Mouse (Mus musculus): Measurements from ENCODE around the gene Lpin2.

Lpin2 gene

DNA sequence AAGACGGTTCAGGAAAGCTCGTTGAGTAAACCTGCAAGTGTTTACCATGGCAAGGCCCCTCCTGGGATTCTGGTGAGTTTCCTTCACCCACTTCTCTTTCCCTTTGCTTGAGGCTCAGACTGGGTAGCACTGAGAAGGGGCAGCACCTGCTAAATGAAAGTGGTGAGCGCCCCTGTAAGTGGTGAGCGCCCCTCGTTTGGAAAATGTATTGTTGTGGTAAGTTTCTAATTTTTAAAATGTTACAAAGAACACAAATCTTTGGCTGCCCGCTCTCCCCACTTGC, 22.4 kb downstream of the Lpin2 start:
- DNase-seq = no peak

DNA sequence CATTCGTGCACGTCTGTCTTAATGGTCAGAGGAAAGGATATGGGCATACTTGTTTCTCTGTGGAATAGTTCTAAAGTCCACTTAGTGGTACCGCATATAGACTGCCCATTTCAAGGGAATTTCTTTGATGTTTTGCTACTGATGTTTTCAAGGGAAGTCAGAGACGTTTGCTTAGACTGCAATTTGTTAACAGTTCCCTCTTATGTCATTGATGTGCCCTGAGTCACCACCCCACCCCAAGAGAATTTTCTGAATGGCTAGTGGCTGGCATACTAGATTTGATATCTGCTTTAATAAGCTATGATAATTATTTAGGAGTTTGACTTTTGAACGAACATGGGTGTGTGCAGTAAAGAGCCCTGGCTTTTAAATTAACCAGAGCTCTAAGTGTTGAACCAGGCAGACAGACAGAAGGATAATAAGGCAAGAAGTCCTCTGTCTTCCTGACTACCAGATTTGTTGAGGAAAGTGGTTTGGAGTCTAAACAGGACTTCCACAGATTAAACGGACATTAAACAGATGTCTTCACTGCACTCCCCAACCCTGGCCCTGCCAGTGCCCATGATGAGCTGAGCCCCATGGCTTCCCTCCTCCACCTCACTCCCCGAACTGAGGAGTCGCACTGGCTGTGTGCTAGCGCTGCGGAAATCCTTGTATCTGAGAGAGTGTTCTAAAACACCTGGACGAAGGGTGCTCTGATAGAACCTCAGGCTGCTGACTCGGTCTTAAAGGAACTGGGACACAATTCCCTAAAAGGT, 24.0 kb downstream of the Lpin2 start:
- DNase-seq = no peak

DNA sequence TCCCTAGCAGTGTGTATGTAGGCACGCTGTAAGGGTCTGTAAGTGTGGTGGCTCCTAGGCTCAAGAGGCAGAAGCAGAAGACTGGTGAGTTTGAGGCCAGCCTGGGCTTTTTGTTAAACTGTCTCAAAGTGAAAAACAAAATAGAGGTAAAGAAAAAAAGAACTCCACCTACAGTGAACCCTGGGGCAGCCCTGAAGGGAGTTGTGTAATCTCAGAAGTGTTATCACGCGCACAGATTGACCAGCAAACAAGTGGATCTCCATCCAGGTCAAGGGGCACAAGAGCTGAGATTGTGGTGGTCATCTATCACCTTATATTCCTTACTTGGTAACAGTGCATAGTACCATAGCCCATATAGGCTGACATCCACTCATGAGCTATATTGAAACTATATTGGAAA, 24.9 kb downstream of the Lpin2 start:
- DNase-seq = no peak

DNA sequence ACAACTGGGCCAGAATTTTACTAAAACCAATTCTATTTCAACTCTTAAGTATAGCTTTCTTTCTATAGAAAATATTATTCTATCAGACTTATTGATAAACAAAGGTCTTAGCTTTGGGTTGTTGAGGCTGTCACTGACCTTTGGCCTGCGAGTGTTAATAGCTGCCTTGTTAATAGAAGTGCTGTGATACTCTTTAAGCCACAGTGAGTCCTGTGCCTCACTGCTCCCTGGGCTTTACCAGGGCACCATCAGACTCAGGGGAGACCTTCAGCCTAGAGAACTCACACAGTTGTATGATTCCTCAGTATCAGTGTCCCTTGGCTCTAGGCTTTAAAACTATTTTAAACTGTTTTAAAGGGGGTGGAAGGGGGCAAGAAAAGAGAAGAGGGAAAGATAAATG, 26.0 kb downstream of the Lpin2 start:
- DNase-seq = no peak

DNA sequence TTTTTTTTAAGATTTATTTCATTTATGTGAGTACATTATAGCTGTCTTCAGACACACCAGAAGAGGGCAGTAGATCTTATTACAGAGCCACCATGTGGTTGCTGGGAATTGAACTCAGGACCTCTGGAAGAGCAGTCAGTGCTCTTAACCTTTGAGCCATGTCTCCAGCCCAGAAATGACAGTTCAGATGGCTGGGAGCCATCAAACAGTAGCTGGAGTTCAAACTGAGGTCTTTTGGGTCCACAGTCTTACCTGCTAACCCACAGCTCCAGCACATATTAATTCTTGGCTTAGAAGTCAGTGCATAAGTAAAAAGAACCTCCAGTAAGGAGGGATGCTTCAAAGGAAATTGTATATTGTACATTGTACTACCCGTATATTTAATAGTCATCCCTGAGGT, 26.6 kb downstream of the Lpin2 start:
- DNase-seq = no peak

DNA sequence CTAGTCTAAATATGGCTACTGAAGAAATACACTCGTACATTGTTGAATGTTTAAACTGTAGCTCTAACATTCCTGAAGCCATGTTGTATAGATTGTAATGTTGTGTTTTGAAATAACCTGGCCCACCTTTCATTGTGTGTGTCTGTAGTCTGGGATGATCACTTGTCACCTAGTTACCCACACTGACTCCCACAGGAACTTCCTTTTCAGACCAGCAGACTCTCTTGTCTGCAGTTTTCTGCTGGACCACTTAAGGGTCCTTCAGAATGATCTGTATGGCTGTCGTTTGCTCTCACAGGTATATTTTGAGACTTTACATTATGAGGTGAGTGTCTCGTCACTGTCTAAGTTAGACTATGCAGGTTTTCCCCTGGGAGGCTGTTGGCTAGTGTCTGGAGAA, 27.6 kb downstream of the Lpin2 start:
- no peak for DNase-seq

DNA sequence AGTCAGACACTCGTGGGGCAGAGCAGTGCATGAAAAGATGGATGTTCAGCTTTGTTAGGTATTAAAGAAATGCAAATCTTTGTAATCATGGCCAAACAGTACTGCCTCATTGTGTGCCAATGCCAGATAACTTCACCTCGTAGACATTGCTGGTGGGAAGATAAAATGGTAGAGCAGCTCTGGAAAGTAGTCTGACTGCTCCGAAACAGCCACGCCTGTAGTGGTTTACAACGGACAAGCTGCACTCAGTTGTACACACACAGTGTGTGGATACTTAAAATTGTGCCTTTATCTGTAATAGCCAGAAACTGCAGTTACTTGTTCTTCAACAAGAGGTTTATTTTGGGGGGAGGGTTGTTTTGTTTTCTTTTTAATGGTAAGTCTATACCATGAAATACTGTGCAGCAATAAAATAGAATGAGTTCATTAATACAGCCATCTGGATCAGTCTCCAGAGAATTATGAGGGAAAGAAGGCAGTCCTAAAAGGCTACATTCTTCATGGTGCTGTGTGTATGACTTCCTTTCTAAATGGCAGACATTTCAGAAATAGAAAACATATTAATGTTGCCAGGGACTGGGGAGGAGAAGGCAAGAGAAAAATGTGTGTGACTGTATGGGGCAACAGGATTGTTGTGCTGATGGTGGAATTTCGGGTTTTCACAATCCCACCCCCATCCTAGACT, 29.7 kb downstream of the Lpin2 start:
- no peak for DNase-seq

DNA sequence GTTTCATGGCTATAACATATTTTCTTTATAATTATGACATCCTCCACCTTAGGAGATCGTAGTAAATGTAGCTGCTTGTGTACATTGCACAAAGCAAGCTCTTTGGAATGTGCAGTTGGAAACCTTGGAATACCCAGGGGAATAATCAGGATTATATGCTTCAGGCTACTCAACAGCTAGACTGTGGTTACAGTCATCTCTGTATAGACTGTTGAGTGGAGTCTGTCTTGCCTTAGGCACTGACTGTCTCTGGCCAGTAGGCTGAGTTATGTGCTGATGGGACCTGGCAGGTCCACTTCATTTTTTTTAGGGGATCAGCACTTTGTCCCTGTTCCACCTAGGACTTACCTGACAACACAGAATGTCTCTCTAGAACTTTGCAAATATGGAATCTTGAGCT, 31.3 kb downstream of the Lpin2 start:
- DNase-seq = no peak

DNA sequence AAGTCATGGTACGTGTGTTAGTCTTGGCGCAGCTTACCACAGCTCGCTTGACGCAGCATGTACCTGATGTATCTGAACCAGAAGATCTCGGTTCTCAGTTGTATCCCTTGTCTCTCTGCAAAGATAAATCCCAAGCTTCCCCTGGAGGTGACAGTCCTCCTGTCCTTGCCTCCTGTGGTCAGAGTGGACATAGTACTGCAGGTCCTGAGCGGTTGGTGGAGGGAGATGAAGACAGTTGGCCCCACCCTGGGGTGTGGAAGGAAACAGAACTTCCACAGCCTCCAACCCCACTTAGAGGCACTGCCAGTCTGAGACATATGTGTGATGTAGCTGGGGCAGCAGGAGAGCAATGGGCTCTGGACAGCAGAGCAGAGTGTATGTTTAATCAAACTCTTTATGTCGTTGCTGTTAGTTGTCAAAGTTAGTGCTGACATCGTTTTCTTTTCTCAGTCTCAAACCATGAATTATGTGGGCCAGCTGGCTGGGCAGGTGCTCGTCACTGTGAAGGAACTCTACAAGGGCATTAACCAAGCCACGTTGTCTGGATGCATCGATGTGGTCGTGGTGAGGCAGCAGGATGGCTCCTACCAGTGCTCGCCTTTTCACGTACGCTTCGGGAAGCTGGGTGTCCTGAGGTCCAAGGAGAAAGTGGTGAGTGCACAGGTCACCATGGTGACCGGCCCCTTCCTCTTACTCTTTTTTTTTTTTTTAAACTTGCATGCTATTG, 32.3 kb downstream of the Lpin2 start:
- DNase-seq = no peak

DNA sequence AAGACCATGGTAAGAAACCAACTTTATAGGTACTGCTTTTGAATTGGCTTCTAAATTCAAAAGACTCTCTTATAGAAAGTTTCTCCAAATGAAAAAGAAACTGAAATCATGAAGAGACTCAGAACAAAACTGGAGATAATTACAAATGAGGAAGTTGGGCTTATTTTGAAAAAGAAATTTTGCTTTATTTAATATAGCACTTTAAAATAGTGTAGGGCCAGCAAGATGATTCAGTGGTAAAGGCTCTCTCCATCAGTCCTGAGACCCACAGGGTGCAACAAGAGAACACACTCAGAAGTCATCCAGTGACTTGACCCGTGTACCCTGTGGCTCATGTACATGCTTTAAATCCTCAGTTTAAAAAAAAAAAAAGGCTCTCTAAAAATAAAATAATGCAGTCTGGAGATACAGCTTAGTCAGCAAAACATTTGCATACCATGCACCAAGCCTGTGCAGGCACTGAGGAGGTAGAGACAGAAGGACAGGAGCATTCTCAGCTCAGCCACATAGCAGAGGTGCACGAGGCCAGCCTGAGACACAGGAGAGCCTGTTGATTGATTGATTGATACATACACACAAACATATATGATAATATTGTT, 33.0 kb downstream of the Lpin2 start:
- DNase-seq = no peak

DNA sequence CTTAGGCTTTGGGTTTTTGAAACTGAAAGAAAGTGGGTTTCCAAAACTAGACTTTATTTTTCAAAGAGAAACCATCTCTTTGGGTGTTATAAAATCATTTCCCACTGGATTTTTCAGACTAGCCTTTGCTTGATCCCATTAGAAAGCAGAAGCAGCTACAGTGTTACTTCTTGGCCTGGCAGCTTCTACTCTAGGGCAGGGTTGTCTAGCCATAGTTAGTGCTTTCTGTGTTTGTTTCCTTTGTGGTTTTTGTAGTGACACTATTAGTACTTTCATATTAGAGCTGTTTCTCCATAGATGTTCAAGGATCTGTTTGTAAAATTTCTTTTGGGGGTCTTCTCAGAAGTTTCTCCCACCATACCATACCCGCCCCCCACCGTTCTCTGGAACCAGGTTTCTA, 33.9 kb downstream of the Lpin2 start:
- no peak for DNase-seq

DNA sequence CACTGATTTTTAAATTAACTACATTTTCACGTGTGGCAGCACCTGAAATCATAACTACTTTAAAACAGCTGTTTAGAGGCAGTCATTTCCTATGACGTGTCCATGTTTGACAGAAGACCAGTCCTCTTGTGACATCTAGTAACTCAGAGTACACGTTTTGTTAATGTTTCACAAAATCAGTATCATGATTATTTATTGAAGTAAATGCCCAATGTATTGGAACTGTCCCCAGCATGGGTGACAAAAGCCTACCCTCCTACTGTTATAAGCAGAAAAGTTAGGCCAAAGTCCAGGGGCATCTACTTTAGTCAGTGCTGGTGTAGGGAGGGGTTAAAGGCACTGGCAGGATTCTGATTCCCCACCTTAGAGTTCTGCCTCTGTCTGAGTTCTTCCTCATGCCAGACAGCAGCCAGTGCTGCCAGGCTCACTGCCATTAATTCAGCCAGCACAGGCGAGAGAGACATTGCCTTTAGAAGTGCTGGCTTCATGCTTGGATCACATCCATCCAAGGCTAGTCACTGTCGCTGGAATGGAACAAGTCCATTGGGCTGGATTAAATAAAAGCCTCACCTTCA, 34.8 kb downstream of the Lpin2 start:
- DNase-seq = no peak

DNA sequence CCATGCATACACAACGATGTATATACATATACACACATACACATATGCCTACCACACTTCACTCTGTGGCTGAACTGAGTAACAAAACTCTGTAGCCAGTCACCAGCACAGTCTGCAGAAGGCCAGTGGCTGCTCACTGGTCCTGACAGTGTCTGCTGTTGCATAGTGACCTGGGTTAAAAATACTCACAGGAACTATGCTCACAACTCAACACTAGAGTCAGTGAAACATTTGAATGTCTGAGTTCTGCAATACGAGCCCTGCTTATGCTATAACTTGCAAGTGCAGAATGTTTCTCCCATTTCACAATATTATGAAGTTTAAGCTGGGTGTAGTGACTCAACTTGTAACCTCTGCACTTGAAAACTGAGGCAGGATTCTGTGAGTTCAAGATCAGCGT, 39.0 kb downstream of the Lpin2 start:
- no peak for DNase-seq

DNA sequence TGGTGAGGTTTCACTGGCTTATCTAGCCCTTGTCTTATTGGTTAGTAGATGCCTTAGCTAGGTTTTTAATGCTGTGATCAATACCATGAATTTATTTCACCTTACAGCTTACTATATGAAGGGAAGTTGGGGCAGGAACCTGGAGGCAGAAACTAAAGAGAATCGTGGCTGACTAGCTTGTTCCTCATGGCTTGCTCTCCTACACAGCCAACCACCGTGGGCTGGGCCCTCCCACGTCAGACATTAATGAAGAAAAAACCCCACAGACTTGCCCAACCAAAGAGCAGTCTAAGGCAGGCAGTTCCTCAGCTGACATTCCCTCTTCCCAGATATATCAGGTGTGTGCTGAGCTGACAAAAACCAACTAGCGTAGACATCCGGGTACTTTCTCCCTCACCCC, 41.3 kb downstream of the Lpin2 start:
- no peak for DNase-seq

DNA sequence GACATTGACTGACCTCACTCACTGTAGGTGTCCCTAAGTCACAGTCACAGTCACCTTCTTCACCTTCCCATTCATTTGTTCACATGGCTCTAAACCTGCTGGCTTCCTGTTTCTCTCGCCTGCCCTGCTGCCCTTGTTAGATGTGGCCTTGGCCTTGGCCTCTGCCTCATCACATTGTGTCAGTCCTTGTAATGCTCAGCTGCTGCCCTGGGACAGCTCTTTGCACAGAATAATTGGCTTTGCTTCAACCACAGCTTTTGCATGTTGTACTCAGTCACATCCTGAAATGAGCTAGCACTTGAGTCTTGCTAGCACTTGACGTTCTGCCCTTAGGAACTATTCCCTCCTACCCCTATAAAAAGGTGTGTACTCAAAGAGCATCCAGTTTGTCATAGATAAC, 42.2 kb downstream of the Lpin2 start:
- no peak for DNase-seq

DNA sequence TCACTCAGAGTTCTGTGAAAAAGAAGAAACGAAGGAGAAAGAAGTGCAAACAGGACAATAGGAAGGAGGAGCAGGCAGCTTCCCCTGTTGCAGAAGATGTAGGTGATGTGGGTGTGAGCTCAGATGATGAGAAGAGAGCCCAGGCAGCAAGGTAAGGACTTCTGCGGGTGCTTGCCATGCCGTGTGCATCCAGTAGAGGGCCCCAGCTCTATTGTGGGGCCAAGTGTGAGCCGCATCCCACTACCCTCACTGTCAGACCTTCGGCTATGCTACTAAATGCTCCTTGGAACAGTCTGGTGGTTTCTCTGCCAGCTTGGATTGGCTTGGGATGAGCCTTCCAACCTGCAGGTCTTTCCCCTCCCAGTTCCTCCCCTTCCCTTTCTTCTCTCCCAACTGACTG, 42.7 kb downstream of the Lpin2 start:
- DNase-seq = peak; percentile 57

DNA sequence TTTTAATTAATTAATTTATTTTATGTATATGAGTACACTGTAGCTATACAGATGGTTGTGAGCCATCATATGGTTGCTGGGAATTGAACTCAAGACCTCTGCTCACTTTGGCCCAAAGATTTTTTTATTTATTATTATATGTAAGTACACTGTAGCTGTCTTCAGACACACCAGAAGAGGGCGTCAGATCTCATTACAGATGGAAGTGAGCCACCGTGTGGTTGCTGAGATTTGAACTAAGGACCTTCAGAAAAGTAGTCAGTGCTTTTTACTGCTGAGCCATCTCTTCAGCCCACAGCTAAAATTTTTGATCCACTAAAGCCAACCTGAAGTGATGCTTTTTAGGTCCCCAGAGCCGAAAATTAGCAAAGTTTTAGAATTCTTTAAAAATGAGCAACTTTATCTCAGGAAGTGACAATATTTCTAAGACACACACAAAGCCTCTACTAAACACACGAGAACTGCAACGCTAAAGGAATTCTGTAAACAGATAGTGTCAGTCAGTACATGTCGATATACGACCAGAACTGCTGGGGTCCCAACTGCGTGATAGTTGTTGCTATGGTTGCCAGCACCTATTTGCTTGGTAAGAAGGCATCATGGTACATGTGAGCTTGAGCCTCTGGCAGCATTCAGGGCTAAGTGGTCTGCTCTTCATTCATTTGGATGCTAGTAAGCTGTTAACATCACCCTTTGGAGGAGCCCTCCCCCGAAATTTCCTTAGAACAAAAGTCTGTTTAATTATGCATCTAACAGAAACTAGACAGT, 45.0 kb downstream of the Lpin2 start:
- no peak for DNase-seq

DNA sequence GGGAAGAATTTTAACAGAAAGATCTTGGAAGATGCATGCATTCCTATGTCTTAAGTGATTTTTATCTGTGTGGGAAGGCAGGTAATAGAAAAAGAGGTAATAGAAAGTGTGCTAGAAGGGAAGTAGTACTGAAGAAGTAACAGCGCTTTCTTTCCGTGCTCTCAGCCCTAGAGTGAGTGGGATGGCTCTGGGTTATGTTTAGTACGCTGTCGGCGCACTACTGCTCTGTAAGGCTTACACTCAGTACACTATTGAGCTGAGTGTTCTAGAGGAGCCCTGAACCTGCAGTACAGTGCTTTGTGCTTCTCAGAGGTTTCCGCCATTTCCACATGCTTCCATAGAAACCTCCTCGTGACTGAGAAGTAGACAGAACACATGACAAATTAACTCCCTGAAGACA, 46.3 kb downstream of the Lpin2 start:
- DNase-seq = no peak

DNA sequence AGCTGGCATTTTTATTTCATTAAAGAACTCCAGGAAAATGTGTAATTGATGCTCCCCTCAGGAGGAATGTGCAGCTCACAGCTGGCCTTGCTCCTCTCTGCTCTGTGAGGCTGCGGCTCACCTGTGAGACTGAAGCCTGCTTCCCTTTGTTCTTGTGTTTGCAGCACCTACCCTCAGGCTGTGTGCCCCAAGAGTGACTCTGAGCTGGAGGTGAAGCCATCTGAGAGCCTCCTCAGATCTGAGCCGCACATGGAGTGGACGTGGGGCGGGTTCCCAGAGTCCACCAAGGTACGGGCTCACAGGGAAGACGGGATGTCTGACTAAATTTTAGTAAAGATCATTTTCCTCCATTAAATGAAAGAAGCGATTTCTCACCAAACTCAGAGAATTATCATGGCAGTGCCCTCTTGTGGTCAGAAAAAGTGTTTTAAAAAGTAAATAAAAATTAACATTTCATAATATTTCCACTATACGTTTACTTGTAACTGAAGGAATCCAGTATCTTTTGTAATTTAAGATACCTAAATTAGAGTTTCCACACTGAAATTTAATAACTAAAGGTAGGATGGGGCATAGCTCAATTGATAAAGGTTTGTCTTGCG, 47.8 kb downstream of the Lpin2 start:
- peak; percentile 34 for DNase-seq

DNA sequence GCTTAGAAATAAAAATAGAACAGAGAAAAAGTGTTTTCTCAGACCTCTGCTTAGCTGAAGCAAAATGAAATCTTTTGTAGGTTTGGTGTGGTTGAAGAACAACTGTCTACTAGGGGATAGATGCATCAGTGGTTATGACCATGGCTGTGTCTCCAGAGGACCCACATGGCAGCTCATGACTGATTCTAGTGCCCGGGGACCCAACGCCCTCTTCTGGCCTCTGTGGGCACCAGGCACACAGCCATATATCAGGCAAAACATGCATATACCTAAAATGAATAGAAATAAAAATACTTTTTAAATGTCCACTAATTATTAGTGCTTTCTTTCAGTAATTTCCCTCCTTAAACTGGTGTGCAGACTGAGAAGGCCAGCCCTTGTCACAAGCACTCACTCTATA, 49.6 kb downstream of the Lpin2 start:
- no peak for DNase-seq

DNA sequence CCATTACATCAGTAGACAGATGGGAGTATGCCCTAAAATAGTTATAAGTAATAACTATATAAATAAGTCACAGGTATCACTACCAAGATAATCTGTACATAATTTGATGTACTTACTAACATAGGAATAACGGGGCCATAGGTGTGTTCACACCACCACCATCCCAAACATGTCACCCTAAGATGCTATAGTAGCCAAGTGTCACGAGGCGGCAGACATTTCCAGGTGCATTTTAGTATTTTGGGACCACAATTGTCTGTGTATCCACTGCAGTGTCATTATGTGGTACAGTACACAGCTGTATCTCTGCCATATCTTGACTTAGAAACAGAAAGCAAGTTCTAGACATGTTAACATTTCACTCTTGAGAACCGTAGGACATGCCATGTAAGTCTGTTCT, 50.9 kb downstream of the Lpin2 start:
- no peak for DNase-seq

DNA sequence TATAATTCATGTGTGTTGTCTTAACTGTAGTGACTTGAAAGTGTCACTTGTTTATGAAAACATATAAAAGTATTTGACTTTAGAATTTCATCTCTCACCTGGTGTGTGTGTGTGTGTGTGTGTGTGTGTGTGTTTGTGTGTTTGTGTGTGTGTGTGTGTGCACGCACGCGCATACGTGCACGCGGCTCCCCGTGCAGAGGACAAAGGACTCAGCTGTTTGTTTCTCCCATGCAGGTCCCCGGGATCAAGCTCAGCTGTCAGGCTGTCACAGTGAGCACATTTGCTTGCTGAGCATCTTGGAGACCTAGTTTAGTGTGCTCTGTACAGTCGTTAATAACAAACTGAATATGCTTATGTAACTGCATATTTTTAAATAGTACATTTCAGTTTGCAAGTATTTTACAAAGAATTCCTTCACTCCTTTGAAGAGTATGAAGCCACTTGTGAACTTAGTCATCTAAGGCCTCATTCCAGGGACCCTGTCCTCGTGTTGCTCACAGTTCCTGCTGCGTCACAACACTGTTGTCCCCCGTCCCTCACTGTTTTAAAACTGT, 51.8 kb downstream of the Lpin2 start:
- DNase-seq = no peak
